Mouse (Mus musculus): ENCODE measurements around the gene Magea3. TPM values are rescaled to one million over a fixed set of nuclear protein-coding genes. Genes with fewer than 3 reads are reported as not detected.
"Not testable (repeated sequence)": the region's sequence is repeated elsewhere in the genome, so short reads cannot be mapped to it uniquely, and the experiment has no call there.

Magea3 gene
- not detected in 2 replicates for polyA plus RNA-seq (2015; fragmentation: Nextera tagmentation; extraction: Ambion mirVana)

DNA sequence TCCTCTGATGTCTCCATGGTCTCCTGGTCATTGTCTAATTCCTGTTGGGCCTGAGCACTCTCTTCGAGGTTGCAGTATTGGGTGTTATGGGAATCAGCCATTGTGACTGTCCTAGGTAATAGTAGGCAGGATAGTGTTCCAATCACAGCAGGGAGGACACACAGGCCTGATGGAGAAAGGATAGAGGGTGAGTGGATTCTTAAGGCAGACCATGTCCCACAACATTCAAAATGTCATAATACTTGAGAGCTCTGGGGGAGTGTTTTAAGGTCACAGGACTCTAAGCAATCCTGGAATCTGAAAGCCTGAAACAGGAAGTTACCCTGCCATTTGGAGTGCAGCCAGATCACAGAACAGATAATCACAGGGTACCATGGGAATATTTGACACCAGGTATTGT lies at the start of gene Magea3:
Magea3 (minus strand) TSS at position 101 of the 400 bp plus-strand sequence.
- not testable (repeated sequence) for H3K27me3 ChIP-seq; H3K36me3 ChIP-seq; H3K27ac ChIP-seq; ATAC-seq (ENCODE audit: low FRiP score, low read depth); H3K4me3 ChIP-seq; H3K9ac ChIP-seq; H3K9me3 ChIP-seq; H3K4me1 ChIP-seq; H3K4me2 ChIP-seq (replicated peaks)
- 70% methylated on average over 1 of the region's 1 CpGs for WGBS

DNA sequence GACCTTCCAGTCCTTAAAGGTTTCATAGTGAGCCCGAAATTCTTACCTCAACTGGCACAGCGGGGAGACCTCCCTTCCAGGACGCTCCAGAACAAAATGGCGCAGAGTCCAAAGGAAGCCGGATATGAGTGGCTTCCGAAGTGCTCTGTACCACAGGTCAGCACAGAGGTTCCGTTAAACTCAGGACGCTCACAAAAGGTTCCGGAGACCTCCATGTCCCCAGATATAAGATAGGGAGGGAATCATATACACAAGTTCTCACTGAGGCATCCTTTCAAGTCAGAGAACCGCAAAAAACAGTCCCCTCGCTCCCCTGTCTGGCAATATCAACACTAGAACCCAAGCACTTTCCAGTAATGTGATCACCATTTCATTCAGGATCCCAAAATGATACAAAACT lies 46.4 kb upstream of the Magea3 start, which contains the start of gene Magea8:
Magea8 (minus strand) TSS at position 101 of the 400 bp plus-strand sequence.
- 91% methylated on average over 11 of the region's 11 CpGs for WGBS
- not testable (repeated sequence) for H3K27me3 ChIP-seq; ATAC-seq (ENCODE audit: low FRiP score, low read depth); H3K4me1 ChIP-seq; H3K9me3 ChIP-seq; H3K4me3 ChIP-seq; H3K36me3 ChIP-seq; H3K4me2 ChIP-seq (replicated peaks); H3K9ac ChIP-seq; H3K27ac ChIP-seq

DNA sequence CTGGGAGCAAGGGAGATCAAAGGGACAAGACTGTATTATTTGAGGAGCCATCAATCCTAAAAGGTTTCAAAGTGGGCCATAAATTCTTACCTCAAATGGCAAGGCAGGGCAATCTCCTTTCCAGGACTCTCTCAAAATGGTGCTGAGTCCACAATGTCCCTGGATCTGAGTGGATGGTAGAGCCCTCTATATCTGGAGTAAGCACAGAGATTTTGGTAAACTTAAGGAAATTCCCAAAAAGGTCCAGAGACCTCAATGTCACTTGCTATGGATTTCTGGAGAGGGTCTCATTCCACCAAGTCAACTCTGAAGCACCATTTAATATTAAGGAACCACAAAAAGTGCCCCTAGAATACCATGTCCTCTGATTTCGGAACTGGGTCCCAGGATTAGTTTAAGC lies 13.4 kb downstream of the Magea3 start, which contains the start of gene Magea6:
Magea6 (minus strand) TSS at position 101 of the 400 bp plus-strand sequence.
- H3K4me2 ChIP-seq (replicated peaks); H3K27ac ChIP-seq; ATAC-seq (ENCODE audit: low FRiP score, low read depth); H3K27me3 ChIP-seq; H3K4me1 ChIP-seq; H3K36me3 ChIP-seq; H3K4me3 ChIP-seq; H3K9me3 ChIP-seq; H3K9ac ChIP-seq: not testable (repeated sequence)
- 59% methylated on average over 1 of the region's 1 CpGs for WGBS

Other genes starting within 250 kb of the Magea3 start
- gene Cldn34b1, start 59.2 kb downstream of the Magea3 start, polyA plus RNA-seq (2015; fragmentation: Nextera tagmentation; extraction: Ambion mirVana): not detected in 2 replicates
- not detected in 2 replicates for gene Magea6, start 13.5 kb downstream of the Magea3 start, polyA plus RNA-seq (2015; fragmentation: Nextera tagmentation; extraction: Ambion mirVana)
- gene Magea8, start 46.3 kb upstream of the Magea3 start, polyA plus RNA-seq (2015; fragmentation: Nextera tagmentation; extraction: Ambion mirVana): not detected in 2 replicates
- gene Magea5, start 113.6 kb upstream of the Magea3 start, polyA plus RNA-seq (2015; fragmentation: Nextera tagmentation; extraction: Ambion mirVana): not detected in 2 replicates
- not detected in 2 replicates for gene Magea1, start 140.3 kb upstream of the Magea3 start, polyA plus RNA-seq (2015; fragmentation: Nextera tagmentation; extraction: Ambion mirVana)
- not detected in 2 replicates for gene Magea2, start 144.2 kb upstream of the Magea3 start, polyA plus RNA-seq (2015; fragmentation: Nextera tagmentation; extraction: Ambion mirVana)
- not detected in 2 replicates for gene Cldn34b2, start 178.9 kb upstream of the Magea3 start, polyA plus RNA-seq (2015; fragmentation: Nextera tagmentation; extraction: Ambion mirVana)

All from limb, embryonic 13.5 days (tissue).